Mouse (Mus musculus) hindbrain, embryonic 12.5 days (tissue): ENCODE data around the gene Bicdl2. TPM values are rescaled to one million over a fixed set of nuclear protein-coding genes. Genes with fewer than 3 reads are reported as not detected.

Source experiments
- ATAC-seq: fragments of 200-750 bp; cut with Nextera tagmentation; 2 replicates; pipeline ENCODE4 v1.8.0; 2017; ENCODE audit warnings: moderate TSS enrichment; ENCODE audit not compliant: low FRiP score
- H3K27ac ChIP-seq: fragments of 300-500 bp; sonication (generic); 2 replicates; pipeline ENCODE4 v1.5.1; 2016; ENCODE audit warnings: mild to moderate bottlenecking
- H3K27me3 ChIP-seq: fragments of 300-500 bp; sonication (generic); 2 replicates; pipeline ENCODE4 v1.6.1; 2016; ENCODE audit warnings: mild to moderate bottlenecking
- H3K36me3 ChIP-seq: fragments of 300-500 bp; sonication (generic); 2 replicates; pipeline ENCODE4 v1.6.1; 2016; ENCODE audit warnings: mild to moderate bottlenecking
- H3K4me1 ChIP-seq: fragments of 300-500 bp; sonication (generic); 2 replicates; pipeline ENCODE4 v1.6.1; 2016
- H3K4me2 ChIP-seq: fragments of 300-500 bp; sonication (generic); replicated peaks from 2 replicates; pipeline ENCODE4 v1.6.1; 2016; ENCODE audit warnings: mild to moderate bottlenecking
- H3K4me3 ChIP-seq: fragments of 300-500 bp; sonication (generic); 2 replicates; pipeline ENCODE4 v1.5.1; 2016; ENCODE audit warnings: mild to moderate bottlenecking
- H3K9ac ChIP-seq: fragments of 300-500 bp; sonication (generic); 2 replicates; pipeline ENCODE4 v1.6.1; 2016; ENCODE audit warnings: mild to moderate bottlenecking, moderate library complexity
- H3K9me3 ChIP-seq: fragments of 300-500 bp; sonication (generic); replicated peaks from 2 replicates; pipeline ENCODE4 v1.6.1; 2016; ENCODE audit warnings: mild to moderate bottlenecking
- WGBS: fragments of 180-500 bp; shearing (Covaris S2); methylation state at CpG from one replicate; pipeline ENCODE4 v1.1.7; 2016; 5-methylcytosine and 5-hydroxymethylcytosine counted together
- polyA plus RNA-seq: library from polyadenylated mRNA; unstranded; fragments of >200 nt; fragmentation: Nextera tagmentation; extraction: Ambion mirVana; gene quantifications from 2 replicates; pipeline ENCODE4 v1.2.1, GENCODE M21; 2016

The Bicdl2 gene
- polyA plus RNA-seq, 1 experiment from 2014 or later, result 0.50 TPM

- H3K4me1 ChIP-seq, result peaks cover 36% of the 10 kb centered on the region
- H3K4me3 ChIP-seq, result peak overlapping the region; percentile 35
Observed at GRCm38 (mm10) chr17:23675564-23676281, 15.4 kb downstream of the Bicdl2 start.

GRCm38 (mm10) chr17:23676473-23677031 is 16.2 kb downstream of the Bicdl2 start:
- peaks cover 36% of the 10 kb centered on the region for H3K4me1 ChIP-seq
- ATAC-seq, result no peak
- peak overlapping the region; percentile 91 for H3K4me2 ChIP-seq
- peaks cover 66% of the 10 kb centered on the region for H3K27me3 ChIP-seq
- H3K27ac ChIP-seq, result no peak overlapping the region
- H3K9me3 ChIP-seq, result no peaks in the 10 kb centered on the region
- under 1% methylated on average over 36 of the region's 37 CpGs for WGBS
- H3K9ac ChIP-seq, result peak overlapping the region; percentile 54
- peak overlapping the region; percentile 35 for H3K4me3 ChIP-seq
- H3K36me3 ChIP-seq, result no peaks in the 10 kb centered on the region

More at GRCm38 (mm10) chr17:23675564-23676281, 15.4 kb downstream of the Bicdl2 start:
- no peak for ATAC-seq
- H3K36me3 ChIP-seq, result peaks cover under 1% of the 10 kb centered on the region; the same call in 1 of the 2 replicates
- H3K9me3 ChIP-seq, result no peaks in the 10 kb centered on the region
- peak overlapping the region; percentile 54 for H3K9ac ChIP-seq
- 11% methylated on average over 15 of the region's 15 CpGs for WGBS
- H3K4me2 ChIP-seq, result peak overlapping the region; percentile 91
- peaks cover 58% of the 10 kb centered on the region for H3K27me3 ChIP-seq
- H3K27ac ChIP-seq, result no peak overlapping the region

- no peak; the same call in 1 of the 2 replicates for ATAC-seq
- H3K9me3 ChIP-seq, result no peaks in the 10 kb centered on the region
- WGBS, result under 1% methylated on average over 34 of the region's 34 CpGs
- H3K4me2 ChIP-seq, result peak within 1 kb of the TSS; percentile 91
- peak within 1 kb of the TSS; percentile 54 for H3K9ac ChIP-seq
- H3K36me3 ChIP-seq, result no peaks in the 10 kb centered on the region
- H3K27me3 ChIP-seq, result peaks cover 73% of the 10 kb centered on the region
- H3K4me3 ChIP-seq, result peak within 1 kb of the TSS; percentile 35
- no peak within 1 kb of the TSS for H3K27ac ChIP-seq
- peaks cover 36% of the 10 kb centered on the region for H3K4me1 ChIP-seq
Observed at GRCm38 (mm10) chr17:23677236-23677679, 17.0 kb downstream of the Bicdl2 start, which contains the start of gene Tnfrsf12a. Gene Tnfrsf12a (minus strand): TSS chr17:23677468.

DNA sequence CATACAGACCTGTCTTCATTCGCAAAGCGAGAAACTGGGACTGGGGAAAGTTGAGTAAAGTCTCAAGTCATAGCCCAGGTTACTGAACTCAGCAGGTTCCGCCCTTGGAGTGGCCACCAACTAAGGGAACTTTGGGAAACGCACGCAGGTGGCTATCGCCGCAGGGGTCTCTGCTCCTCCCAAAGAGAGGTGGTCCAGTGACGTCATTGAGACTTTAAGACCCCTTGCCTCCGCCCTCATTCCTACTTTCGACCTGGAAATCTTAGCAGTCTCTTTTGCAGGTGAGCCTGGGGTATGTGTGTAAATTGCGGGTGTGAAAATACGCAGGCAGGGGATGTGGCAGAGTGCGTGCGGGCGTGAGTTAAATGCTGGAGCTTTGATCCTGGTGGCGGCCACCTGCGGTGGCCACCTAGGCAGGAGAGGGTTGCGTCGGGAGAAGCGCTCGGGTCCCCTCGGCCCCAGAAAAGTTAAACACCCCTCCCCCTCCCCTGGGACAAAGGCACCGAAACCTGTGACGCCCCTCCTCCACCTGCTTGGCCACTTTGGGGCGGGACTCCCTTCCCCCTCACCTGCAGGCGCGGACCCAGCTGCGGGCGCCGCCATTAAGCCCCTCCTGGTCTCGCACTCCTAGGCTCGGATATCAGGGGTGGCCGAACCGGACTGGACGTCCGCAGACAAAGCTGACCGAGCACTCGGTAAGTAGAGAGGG is 19.0 kb downstream of the Bicdl2 start, which contains the start of gene Cldn6:
TSS of gene Cldn6 (plus strand) at position 123 of the 709 bp plus-strand sequence.
- Histone ChIP-seq H3K4me2 (peak within 1 kb of the TSS; percentile 19), H3K9ac (no peak within 1 kb of the TSS), H3K36me3 (no peaks in the 10 kb centered on the region), H3K4me3 (peak within 1 kb of the TSS; percentile 16), H3K27me3 (peaks cover 94% of the 10 kb centered on the region), H3K4me1 (peaks cover 40% of the 10 kb centered on the region), H3K27ac (no peak within 1 kb of the TSS), H3K9me3 (no peaks in the 10 kb centered on the region)
- 1% methylated on average over 37 of the region's 38 CpGs for WGBS
- no peak for ATAC-seq

DNA sequence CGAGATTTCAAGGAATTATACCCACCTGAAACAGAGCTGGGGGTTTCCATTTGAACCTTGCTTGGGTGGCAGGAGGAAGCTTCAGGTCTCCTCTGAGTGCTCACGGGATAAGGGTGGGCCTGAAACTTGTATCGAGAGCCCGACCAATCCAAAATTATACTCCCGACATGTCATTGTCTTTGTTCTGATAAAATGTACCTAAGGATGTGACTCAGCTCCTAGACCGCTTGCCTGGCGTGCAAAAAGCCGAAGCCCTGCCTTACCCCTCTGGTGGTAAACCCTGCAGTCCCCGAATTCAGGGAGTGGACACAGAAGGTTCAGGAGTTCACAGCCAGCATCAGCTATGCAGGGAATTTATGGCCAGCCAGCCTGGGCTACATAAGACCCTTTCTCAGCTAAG is 20.0 kb downstream of the Bicdl2 start:
- WGBS, result 80% methylated on average over 9 of the region's 9 CpGs
- no peak for ATAC-seq

GRCm38 (mm10) chr17:23681086-23681485 is 20.8 kb downstream of the Bicdl2 start:
- ATAC-seq, result no peak
- Histone ChIP-seq H3K27me3 (peaks cover 80% of the 10 kb centered on the region), H3K4me3 (peak overlapping the region; percentile 16; the same call in 1 of the 2 replicates), H3K27ac (no peak overlapping the region), H3K4me2 (0 out of 2 replicates have a peak overlapping the region, but pooled peaks have one; percentile 19), H3K9ac (no peak overlapping the region), H3K36me3 (no peaks in the 10 kb centered on the region), H3K4me1 (peaks cover 31% of the 10 kb centered on the region), H3K9me3 (no peaks in the 10 kb centered on the region)
- 78% methylated on average over 10 of the region's 10 CpGs for WGBS

More for the DNA sequence above, 20.0 kb downstream of the Bicdl2 start:
- peaks cover 88% of the 10 kb centered on the region for H3K27me3 ChIP-seq
- peaks cover 38% of the 10 kb centered on the region for H3K4me1 ChIP-seq
- peak overlapping the region; percentile 16; the same call in 1 of the 2 replicates for H3K4me3 ChIP-seq
- H3K9me3 ChIP-seq, result no peaks in the 10 kb centered on the region
- no peak overlapping the region for H3K9ac ChIP-seq
- H3K4me2 ChIP-seq, result peak overlapping the region; percentile 19; the same call in 1 of the 2 replicates
- H3K36me3 ChIP-seq, result no peaks in the 10 kb centered on the region
- no peak overlapping the region for H3K27ac ChIP-seq

- H3K9me3 ChIP-seq, result no peaks in the 10 kb centered on the region
Observed at GRCm38 (mm10) chr17:23682092-23682491, 21.8 kb downstream of the Bicdl2 start.

GRCm38 (mm10) chr17:23682530-23682929 is 22.2 kb downstream of the Bicdl2 start:
- peak overlapping the region; percentile 16 for H3K4me3 ChIP-seq
- H3K9ac ChIP-seq, result no peak overlapping the region
- H3K27ac ChIP-seq, result no peak overlapping the region
- peaks cover 22% of the 10 kb centered on the region for H3K4me1 ChIP-seq
- 61% methylated on average over 3 of the region's 3 CpGs for WGBS
- peaks cover 70% of the 10 kb centered on the region for H3K27me3 ChIP-seq
- no peak for ATAC-seq
- H3K36me3 ChIP-seq, result no peaks in the 10 kb centered on the region
- H3K4me2 ChIP-seq, result no peak overlapping the region; the same call in 1 of the 2 replicates
- no peaks in the 10 kb centered on the region for H3K9me3 ChIP-seq

More at GRCm38 (mm10) chr17:23682092-23682491, 21.8 kb downstream of the Bicdl2 start:
- Histone ChIP-seq H3K36me3 (no peaks in the 10 kb centered on the region), H3K4me2 (no peak overlapping the region; the same call in 1 of the 2 replicates), H3K27ac (no peak overlapping the region), H3K9ac (no peak overlapping the region), H3K27me3 (peaks cover 71% of the 10 kb centered on the region), H3K4me1 (peaks cover 22% of the 10 kb centered on the region), H3K4me3 (0 out of 2 replicates have a peak overlapping the region, but pooled peaks have one; percentile 3)
- no peak for ATAC-seq
- 60% methylated on average over 4 of the region's 4 CpGs for whole genome bisulfite sequencing

DNA sequence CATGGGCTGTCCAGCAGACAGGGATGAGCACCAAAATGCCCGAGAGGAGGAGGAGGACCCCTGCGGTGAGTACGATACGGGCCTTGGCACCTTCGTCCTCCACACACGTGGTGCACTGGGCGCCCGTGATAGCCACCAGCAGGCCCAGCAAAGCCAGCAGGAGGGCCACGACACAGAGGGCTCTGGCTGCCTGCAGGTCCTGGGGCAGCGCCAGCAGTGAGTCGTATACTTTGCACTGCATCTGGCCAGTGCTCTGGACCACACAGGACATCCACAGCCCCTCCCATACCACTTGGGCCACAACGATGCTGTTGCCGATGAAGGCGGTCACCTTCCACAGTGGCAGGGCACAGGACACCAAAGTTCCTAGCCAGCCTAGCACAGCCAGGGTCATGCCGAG is 22.9 kb downstream of the Bicdl2 start:
- 27% methylated on average over 15 of the region's 15 CpGs for WGBS
- H3K9me3 ChIP-seq, result no peaks in the 10 kb centered on the region
- no peak overlapping the region; the same call in 1 of the 2 replicates for H3K9ac ChIP-seq
- peak overlapping the region; percentile 26; the same call in 1 of the 2 replicates for H3K4me2 ChIP-seq
- H3K27ac ChIP-seq, result no peak overlapping the region
- peak overlapping the region; percentile 16 for H3K4me3 ChIP-seq
- no peak; the same call in 1 of the 2 replicates for ATAC-seq
- H3K36me3 ChIP-seq, result no peaks in the 10 kb centered on the region
- H3K4me1 ChIP-seq, result peaks cover 22% of the 10 kb centered on the region
- H3K27me3 ChIP-seq, result peaks cover 65% of the 10 kb centered on the region

DNA sequence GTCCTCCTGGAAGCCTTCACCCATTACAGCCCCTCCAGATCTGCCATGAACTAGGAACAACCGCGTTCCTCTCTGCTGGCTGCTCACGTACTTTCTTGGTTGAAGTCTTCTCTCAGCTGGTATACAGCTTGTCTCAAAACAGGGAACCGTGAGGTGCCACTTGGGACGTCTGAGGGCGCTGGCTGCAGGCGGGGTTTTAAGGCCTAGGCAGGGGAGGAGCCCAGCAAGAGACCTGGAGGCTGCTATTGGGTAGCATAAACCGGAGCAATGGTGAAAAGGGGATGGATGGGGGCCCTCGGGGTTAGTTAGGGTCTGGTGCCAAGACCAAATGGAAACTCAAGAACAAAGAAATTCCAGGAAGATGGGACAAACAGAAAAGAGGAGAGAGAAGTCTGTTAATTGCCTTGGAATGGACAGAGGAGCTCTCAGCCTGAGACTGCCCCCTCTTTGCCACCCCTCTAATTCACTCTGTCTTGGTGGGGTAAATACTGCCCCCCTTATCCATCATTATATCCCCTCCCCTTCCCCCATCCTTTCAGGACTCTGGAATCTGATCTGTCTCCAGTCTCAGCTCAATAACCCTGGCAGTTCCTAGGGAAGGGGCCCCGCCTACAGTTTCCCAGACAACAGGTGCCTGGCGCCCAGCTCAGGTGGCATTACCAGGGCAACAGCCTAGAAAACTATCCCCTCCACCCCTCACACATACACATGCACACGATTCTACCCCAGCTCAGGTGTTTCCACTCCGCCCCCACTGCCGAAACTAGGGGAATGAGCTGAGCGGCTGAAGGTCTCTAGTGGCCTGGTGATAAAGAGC is 23.8 kb downstream of the Bicdl2 start, which contains the start of gene Cldn9:
TSS of gene Cldn9 (minus strand) at position 171 of the 817 bp plus-strand sequence.
- H3K27me3 ChIP-seq, result peaks cover 57% of the 10 kb centered on the region
- peak within 1 kb of the TSS; percentile 26; the same call in 1 of the 2 replicates for H3K4me2 ChIP-seq
- H3K36me3 ChIP-seq, result no peaks in the 10 kb centered on the region
- H3K9ac ChIP-seq, result peak within 1 kb of the TSS; percentile 15; the same call in 1 of the 2 replicates
- H3K9me3 ChIP-seq, result no peaks in the 10 kb centered on the region
- ATAC-seq, result peak; percentile 51
- peak within 1 kb of the TSS; percentile 16 for H3K4me3 ChIP-seq
- no peak within 1 kb of the TSS for H3K27ac ChIP-seq
- peaks cover 22% of the 10 kb centered on the region for H3K4me1 ChIP-seq
- 11% methylated on average over 15 of the region's 15 CpGs for WGBS

- WGBS, result 88% methylated on average over 1 of the region's 1 CpGs
- no peak overlapping the region for H3K27ac ChIP-seq
- no peak overlapping the region for H3K4me3 ChIP-seq
Observed at GRCm38 (mm10) chr17:23694491-23694890, 34.2 kb downstream of the Bicdl2 start.

More at GRCm38 (mm10) chr17:23694491-23694890, 34.2 kb downstream of the Bicdl2 start:
- Histone ChIP-seq H3K4me2 (no peak overlapping the region), H3K36me3 (no peaks in the 10 kb centered on the region), H3K9ac (no peak overlapping the region), H3K4me1 (peaks cover 6% of the 10 kb centered on the region; the same call in 1 of the 2 replicates), H3K9me3 (no peaks in the 10 kb centered on the region), H3K27me3 (peaks cover 32% of the 10 kb centered on the region)
- ATAC-seq, result no peak
